Mouse (Mus musculus) MEL (cell line): ENCODE measurements around the gene Lrp6.

Experiments
- BHLHE40 ChIP-seq: IDR thresholded peaks from 2 replicates; pipeline ENCODE4 v1.6.1; 2012; ENCODE audit warnings: low read depth, mild to moderate bottlenecking, inconsistent platforms, low read length, improper control_type of control experiment, borderline replicate concordance
- CTCF ChIP-seq, 3 experiments: IDR thresholded peaks in 2 of 3; conservative IDR thresholded peaks in 1 of 3; 2 replicates each; pipeline ENCODE4 v1.5.1; 2011 to 2012; ENCODE audit warnings: low read length in 3 of 3, low read depth in 2 of 3, mild to moderate bottlenecking in 2 of 3, improper control_type of control experiment in 1 of 3, inconsistent platforms in 1 of 3, mixed read lengths in 1 of 3, moderate library complexity in 1 of 3; ENCODE audit not compliant: control insufficient read depth in 1 of 3, insufficient read depth in 1 of 3, poor library complexity in 1 of 3, severe bottlenecking in 1 of 3
- E2F4 ChIP-seq: IDR thresholded peaks from 2 replicates; pipeline ENCODE4 v1.6.1; 2011; ENCODE audit warnings: low read depth, low read length, improper control_type of control experiment, borderline replicate concordance
- MAX ChIP-seq: IDR thresholded peaks from 2 replicates; pipeline ENCODE4 v1.6.1; 2011; ENCODE audit warnings: low read length, improper control_type of control experiment
- POLR2AphosphoS5 ChIP-seq: IDR thresholded peaks from 2 replicates; pipeline ENCODE4 v1.6.1; 2012; ENCODE audit warnings: low read depth, borderline replicate concordance, mild to moderate bottlenecking, inconsistent platforms, low read length, moderate library complexity, mixed read lengths
- TCF12 ChIP-seq: IDR thresholded peaks from 2 replicates; pipeline ENCODE4 v1.6.1; 2014; ENCODE audit warnings: low read depth, mild to moderate bottlenecking, inconsistent platforms, low read length, improper control_type of control experiment, moderate library complexity
- UBTF ChIP-seq: IDR thresholded peaks from 2 replicates; pipeline ENCODE4 v1.6.1; 2012; ENCODE audit warnings: low read depth, mild to moderate bottlenecking, inconsistent platforms, low read length, improper control_type of control experiment, moderate library complexity, borderline replicate concordance; ENCODE audit not compliant: insufficient read depth

DNA sequence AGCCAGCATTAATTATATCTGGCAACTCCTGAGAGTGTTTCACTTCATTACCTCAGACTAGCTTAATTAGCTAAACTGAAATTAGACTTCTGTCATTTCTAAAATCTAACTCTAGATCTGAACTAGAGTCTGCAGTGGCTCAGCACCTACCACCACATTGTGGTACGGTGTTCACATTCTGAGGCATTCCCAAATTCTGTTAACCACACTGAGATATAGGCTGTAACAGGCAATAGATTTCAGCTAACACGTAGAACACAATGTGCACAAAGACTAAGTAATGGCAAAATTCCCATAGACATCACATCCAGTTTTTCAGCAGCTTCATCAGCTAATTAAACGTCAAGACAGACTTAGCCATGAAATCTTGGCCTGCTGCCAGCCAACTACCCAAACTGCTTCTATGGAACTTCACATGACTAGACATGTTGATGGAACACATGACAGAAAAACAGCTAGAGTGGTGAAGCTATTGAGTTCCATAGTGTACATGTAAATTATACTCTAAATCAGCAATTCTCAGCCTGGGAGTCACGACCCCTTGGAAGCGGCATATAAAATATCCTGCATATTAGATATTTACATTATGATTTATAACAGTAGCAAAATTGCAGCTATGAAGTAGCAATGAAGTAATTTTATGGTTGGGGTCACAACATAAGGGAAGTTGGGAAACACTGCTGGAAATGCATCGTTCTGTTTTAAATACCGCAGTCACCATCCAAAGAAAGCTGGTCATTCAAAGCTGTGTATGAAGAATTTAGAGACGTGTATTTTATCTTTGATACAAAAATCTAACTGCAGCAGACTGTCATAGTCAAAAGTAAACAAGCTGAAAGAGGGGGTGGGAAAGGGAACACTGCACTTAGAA, 71.7 kb downstream of the Lrp6 start:
- TF ChIP-seq TCF12 (no peak), MAX (no peak), UBTF (no peak), POLR2AphosphoS5 (no peak), E2F4 (no peak), CTCF (IDR thresholded peaks at IDR 0.05 in 2 of 3, conservative IDR thresholded peaks at IDR 0.05 in 1 of 3; ENCODE audit: control insufficient read depth in 1 of 3, insufficient read depth in 1 of 3, low read depth in 2 of 3, low read length in 3 of 3, poor library complexity in 1 of 3, severe bottlenecking in 1 of 3) (no peak), BHLHE40 (no peak)
